Mouse (Mus musculus) testis, adult 2 months (tissue): Measurements from ENCODE around the gene Tln2.

Experiments
- CTCF ChIP-seq: fragments of 200-500 bp; IDR thresholded peaks from 2 replicates; pipeline ENCODE4 v1.5.1; 2012; ENCODE audit warnings: low read depth, mild to moderate bottlenecking, inconsistent platforms, low read length, moderate library complexity; ENCODE audit not compliant: control insufficient read depth, insufficient read depth, insufficient replicate concordance
- POLR2A ChIP-seq: fragments of 200-500 bp; IDR thresholded peaks from 2 replicates; pipeline ENCODE4 v1.6.1; 2012; ENCODE audit warnings: low read depth, mild to moderate bottlenecking, inconsistent platforms, low read length, moderate library complexity; ENCODE audit not compliant: control insufficient read depth

- TF ChIP-seq POLR2A (no peak), CTCF (no peak)
Measured at GRCm38 (mm10) chr9:67241683-67242082, 317.8 kb downstream of the Tln2 start.
